Mouse (Mus musculus) mature B cell (primary cell): ENCODE data around the gene Nsmce1.

Experiments
- in situ Hi-C: fragments of 300-500 bp; cut with MboI; formaldehyde crosslinking; loops from 2 replicates; pipeline ENCODE4 v1.14.3; 2019

The Nsmce1 gene

DNA sequence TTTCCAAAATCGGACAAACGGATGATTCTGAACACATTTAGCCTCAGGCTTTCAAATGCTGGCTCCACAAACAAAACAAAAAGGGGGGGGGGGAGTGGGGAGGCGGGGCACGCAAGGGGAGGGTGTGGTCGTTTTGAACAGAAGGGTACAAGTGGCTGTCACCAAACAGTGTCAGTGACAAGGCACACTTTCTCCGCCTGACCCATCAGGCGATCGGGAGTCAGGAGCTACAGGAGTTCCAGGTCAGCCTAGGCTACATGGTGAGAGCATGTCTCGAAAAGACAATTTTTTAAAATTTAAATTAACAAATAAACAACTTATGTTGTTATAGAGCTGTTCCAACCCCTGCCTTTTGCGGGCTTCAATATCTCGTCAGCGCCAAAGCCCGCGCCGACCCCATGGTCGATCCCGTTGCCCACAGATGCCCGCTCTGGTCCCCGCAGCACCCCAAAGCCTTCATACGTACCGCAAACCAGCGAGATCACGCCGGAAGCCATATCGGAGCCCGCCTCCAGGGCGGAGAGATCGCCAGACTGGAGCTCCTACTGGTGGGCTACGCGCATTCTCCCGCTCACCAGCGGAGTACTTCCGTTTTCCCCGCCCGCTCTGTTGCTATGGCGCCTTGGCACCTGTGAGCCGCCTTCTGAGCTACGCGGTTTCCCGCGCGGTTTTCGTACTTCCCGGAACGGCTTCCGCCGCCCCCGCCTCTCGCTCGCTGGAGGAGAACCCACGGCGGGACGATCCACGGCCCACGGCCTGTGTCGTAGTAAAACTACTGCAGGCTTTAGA lies at the start of gene Nsmce1:
Nsmce1 (minus strand) TSS at position 650 of the 789 bp plus-strand sequence.
- in situ Hi-C loops, result no loop called here

GRCm38 (mm10) chr7:125541026-125541425 lies 49.6 kb upstream of the Nsmce1 start:
- in situ Hi-C loops, result no loop called here

DNA sequence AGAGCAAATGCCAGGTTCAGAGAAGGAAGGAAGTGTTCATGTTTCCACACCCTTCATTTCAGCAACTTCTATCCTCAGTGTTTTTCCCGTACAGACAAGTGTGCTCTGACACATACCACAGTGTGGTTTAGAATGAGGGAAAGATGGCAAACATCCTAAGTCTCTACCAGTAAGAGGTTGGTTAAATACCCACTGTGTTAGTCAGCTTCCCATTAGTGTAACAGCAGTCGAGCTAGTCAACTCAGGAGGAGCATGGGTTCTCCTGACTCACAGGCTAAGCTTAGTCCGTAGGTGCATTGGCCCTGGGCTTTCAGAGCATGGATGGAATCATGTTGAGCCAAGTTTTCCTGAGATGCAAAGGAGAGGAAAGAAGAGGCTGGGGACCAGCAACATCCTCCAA lies 48.0 kb upstream of the Nsmce1 start:
- in situ Hi-C loops, result no loop called here

DNA sequence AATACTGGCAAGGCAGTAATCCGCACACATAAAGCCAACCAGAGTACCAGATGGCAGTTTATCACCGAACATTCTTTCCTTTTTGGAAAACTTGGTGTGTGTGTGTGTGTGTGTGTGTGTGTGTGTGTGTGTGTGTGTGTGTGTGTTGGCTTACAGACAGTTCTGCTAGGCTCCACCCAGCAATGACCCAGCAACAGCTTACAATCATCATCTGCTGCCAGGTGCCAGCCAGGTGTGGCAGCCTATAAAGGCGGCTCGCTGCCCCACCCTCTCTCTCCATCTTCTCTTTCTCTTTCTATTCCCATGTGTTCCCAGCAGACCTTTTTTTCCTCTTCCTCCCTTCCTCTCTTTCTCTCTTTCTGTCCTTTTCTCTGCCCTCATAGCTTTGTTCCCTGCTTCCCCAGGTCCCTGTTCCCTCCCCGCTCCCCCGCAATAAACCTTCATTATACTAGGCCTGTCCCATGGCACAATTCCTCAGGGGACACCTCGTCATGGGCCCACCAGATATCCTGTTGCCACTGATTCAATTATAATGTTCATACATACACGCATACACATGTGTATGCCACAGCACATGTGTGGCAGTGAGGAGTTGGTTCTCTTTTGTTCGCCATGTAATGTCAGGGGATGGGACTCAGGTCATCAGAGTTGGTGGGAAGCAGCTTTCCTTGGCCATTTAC lies 36.6 kb upstream of the Nsmce1 start:
- in situ Hi-C loops, result no loop called here

- in situ Hi-C loops, result no loop called here
Measured at GRCm38 (mm10) chr7:125527186-125527585, 35.8 kb upstream of the Nsmce1 start.

GRCm38 (mm10) chr7:125523051-125523450 lies 31.7 kb upstream of the Nsmce1 start:
- in situ Hi-C loops, result no loop called here

- in situ Hi-C loops, result no loop called here
Measured at GRCm38 (mm10) chr7:125519715-125520114, 28.3 kb upstream of the Nsmce1 start.

- in situ Hi-C loops, result no loop called here
Measured at GRCm38 (mm10) chr7:125517470-125517869, 26.1 kb upstream of the Nsmce1 start.

DNA sequence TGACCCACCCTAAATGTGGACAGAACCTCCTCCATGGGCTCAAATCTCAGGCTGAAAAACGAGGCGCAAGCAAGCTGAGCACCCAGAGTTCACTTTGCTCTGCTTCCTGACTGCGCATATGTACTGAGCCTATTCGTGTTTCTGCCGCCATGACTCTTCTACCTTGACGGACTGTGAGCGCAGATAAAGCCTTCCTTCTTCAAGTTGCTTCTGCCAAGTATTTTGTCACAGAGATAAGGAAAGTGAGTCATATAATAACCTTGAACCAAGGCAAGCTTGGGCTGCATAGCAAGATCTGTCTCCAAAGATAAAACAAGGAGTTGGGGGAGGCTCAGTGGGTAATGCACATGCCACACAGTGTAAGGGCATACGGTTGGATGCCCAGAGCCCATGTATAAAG lies 25.3 kb upstream of the Nsmce1 start:
- in situ Hi-C loops, result no loop called here

GRCm38 (mm10) chr7:125515081-125515853 lies 23.9 kb upstream of the Nsmce1 start:
- in situ Hi-C loops, result no loop called here

DNA sequence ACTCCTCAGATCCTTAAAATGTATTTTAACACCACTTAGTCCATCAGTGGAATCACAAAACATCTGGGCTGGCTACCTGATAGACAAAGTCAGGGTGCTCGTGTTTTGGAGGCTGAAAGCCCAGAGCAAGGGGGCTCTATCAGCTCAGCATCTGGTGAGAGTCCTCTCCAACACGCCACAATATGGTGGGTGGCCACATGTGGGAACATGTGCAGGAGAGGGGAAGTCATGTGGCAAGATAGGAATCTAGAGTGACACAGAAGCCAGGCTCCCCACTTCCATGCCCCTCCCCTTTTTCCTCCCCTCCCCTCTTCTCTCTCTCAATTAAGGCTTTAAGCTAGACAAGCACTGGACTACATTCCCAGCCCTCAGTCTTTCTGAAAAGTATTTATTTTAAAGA lies 20.5 kb upstream of the Nsmce1 start:
- in situ Hi-C loops, result no loop called here

DNA sequence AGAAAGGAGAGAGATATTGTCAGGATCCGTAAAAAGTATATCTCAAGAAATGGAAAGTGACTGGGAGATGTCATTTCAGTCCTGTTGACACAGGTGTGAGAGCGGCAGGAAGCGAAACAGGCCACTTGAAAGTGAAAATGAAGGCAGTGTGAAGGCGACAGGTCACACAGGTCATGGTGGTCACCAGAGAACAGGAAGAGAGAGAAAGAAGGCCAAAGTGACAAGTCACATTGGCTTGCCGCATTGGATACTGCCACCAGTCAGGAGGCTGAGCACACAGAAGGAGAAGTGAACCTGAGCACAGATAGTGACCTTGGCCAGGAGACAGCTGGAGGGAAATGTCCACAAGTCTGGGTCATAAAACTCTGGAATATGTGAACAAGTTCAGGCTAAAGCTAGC lies 20.0 kb upstream of the Nsmce1 start:
- in situ Hi-C loops, result no loop called here

GRCm38 (mm10) chr7:125507279-125507678 lies 15.9 kb upstream of the Nsmce1 start:
- in situ Hi-C loops, result no loop called here

GRCm38 (mm10) chr7:125505568-125505967 lies 14.2 kb upstream of the Nsmce1 start:
- in situ Hi-C loops, result no loop called here

GRCm38 (mm10) chr7:125504618-125505017 lies 13.2 kb upstream of the Nsmce1 start:
- in situ Hi-C loops, result no loop called here

- in situ Hi-C loops, result no loop called here
Measured at GRCm38 (mm10) chr7:125503374-125504092, 12.1 kb upstream of the Nsmce1 start.

GRCm38 (mm10) chr7:125500879-125501278 lies 9.5 kb upstream of the Nsmce1 start:
- in situ Hi-C loops, result no loop called here

DNA sequence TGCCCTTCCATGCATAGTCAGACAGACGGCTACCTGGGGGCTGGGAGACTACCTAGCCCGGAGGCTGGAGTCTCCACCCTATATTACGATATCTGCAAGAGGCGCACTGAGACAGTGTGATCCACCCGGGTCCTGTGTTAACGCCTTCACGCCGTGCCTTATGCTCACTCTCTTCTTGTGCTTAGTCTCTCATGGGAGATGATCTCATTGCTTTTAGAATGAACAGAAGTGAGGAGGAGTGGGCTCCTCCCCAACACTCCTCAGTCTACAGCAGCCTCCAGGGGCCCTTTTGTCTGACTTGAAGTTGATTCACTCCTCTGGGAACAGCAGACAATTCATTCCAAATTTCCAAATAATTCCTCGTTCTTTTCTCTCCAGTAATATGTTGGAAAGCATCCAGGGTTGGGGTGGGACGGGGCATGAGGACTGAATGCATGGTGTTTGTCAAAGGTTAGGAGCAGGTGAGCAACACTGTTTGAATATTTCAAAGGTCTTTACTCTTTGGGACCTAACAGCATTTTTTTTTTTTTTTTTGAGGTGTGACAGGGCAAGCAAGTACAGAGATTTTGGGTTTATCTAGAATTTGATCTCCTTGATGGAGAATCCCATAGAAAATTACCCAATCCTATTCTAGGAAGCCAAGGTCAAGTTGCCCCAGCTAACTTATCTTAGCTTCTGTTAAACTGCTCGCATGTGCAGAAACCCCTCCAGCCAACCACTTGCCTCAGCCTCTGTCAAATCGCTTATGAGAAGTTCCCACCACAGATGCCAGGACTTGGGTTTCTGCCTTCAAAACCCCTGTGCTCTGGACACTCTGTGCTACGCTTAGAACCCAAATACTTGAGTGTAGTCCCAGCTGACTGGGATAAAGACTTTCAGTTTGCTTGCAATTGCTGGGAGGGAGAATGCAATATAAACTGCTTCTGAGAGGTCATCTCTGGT lies 8.8 kb upstream of the Nsmce1 start:
- in situ Hi-C loops, result loop anchor here (5.0 kb wide), 1 partner anchor 52 kb away; the partner anchor contains the start of gene Il4ra

DNA sequence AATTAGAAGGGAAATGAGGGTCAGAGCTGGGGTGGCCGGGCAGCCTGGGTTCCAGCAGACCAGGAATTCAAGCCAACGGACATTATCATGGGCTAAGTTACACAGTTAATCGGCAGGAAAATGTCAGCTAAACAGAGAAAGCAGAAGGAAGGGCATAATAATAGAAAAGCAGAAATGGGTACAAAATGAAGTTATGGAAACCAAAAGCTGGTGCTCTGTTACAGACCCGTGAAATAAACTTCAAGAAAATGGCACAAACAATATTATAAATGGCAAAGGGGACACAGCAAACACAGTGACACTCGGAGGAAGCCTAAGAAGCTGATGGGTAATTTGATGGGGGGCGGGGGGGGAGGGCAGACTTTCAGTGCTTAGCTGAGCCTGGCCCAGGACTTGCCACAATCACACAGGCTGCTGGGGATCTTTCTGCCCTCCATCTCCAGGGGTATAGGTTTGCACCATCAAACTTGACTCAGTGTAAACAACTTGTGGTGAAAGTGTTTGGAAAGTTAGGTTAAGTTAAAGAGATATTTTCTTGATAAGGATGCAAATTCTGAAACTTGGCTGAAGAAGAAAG lies 4.6 kb upstream of the Nsmce1 start:
- in situ Hi-C loops, result loop anchor here (5.0 kb wide), 1 partner anchor 56 kb away; the partner anchor contains the start of gene Il4ra

- in situ Hi-C loops, result no loop called here
Measured at GRCm38 (mm10) chr7:125492551-125492950, 1.2 kb upstream of the Nsmce1 start.
